Mouse (Mus musculus) testis, adult 2 months (tissue): Measurements from ENCODE around the gene Fbxw24.
"Not testable (repeated sequence)": the region's sequence is repeated elsewhere in the genome, so short reads cannot be mapped to it uniquely, and the experiment has no call there.

Source experiments
- CTCF ChIP-seq: fragments of 200-500 bp; IDR thresholded peaks from 2 replicates; pipeline ENCODE4 v1.5.1; 2012; ENCODE audit warnings: low read depth, mild to moderate bottlenecking, inconsistent platforms, low read length, moderate library complexity; ENCODE audit not compliant: control insufficient read depth, insufficient read depth, insufficient replicate concordance
- POLR2A ChIP-seq: fragments of 200-500 bp; IDR thresholded peaks from 2 replicates; pipeline ENCODE4 v1.6.1; 2012; ENCODE audit warnings: low read depth, mild to moderate bottlenecking, inconsistent platforms, low read length, moderate library complexity; ENCODE audit not compliant: control insufficient read depth

GRCm38 (mm10) chr9:109562106-109562505, 63.8 kb downstream of the Fbxw24 start:
- not testable (repeated sequence) for TF ChIP-seq CTCF, POLR2A
